Mouse (Mus musculus) heart, embryonic 14.5 days (tissue): ENCODE data around the gene Bmper. TPM values are rescaled to one million over a fixed set of nuclear protein-coding genes. Genes with fewer than 3 reads are reported as not detected.
A peak's percentile ranks its signal among the peaks of the same experiment; 100 is the strongest.

ENCODE experiments used
- ATAC-seq: fragments of 200-750 bp; cut with Nextera tagmentation; 2 replicates; pipeline ENCODE4 v1.8.0; 2017; ENCODE audit warnings: low read depth, moderate TSS enrichment; ENCODE audit not compliant: insufficient number of reproducible peaks, insufficient read depth, low FRiP score
- H3K27ac ChIP-seq, 2 experiments: fragments of 200-500 bp in 1 of 2; fragments of 300-500 bp in 1 of 2; sonication (generic) in 1 of 2; replicated peaks in 1 of 2; 2 replicates each; pipeline ENCODE4 v1.5.1; 2012 to 2014; ENCODE audit warnings: low read depth in 2 of 2, low read length in 2 of 2, control low read depth in 1 of 2, mild to moderate bottlenecking in 1 of 2, mixed read lengths in 1 of 2; ENCODE audit not compliant: control insufficient read depth in 1 of 2, insufficient read depth in 1 of 2
- H3K27me3 ChIP-seq: fragments of 300-500 bp; sonication (generic); 2 replicates; pipeline ENCODE4 v1.6.1; 2014; ENCODE audit warnings: mild to moderate bottlenecking, low read length, control low read depth; ENCODE audit not compliant: control insufficient read depth, insufficient read depth
- H3K36me3 ChIP-seq: fragments of 300-500 bp; sonication (generic); 2 replicates; pipeline ENCODE4 v1.6.1; 2014; ENCODE audit warnings: mild to moderate bottlenecking, control low read depth, low read length, mixed read lengths; ENCODE audit not compliant: control insufficient read depth, insufficient read depth
- H3K4me1 ChIP-seq, 2 experiments: fragments of 200-500 bp in 1 of 2; fragments of 300-500 bp in 1 of 2; sonication (generic) in 1 of 2; 2 replicates each; pipeline ENCODE4 v1.6.1; 2012 to 2014; ENCODE audit warnings: low read length in 2 of 2, control low read depth in 1 of 2, mixed read lengths in 1 of 2; ENCODE audit not compliant: control insufficient read depth in 2 of 2, insufficient read depth in 2 of 2
- H3K4me2 ChIP-seq: fragments of 300-500 bp; sonication (generic); 2 replicates; pipeline ENCODE4 v1.6.1; 2014; ENCODE audit warnings: mild to moderate bottlenecking, low read length
- H3K4me3 ChIP-seq, 2 experiments: fragments of 200-500 bp in 1 of 2; fragments of 300-500 bp in 1 of 2; sonication (generic) in 1 of 2; 2 replicates each; pipeline ENCODE4 v1.5.1; 2012 to 2014; ENCODE audit warnings: low read length in 2 of 2, mild to moderate bottlenecking in 2 of 2, control low read depth in 1 of 2, low read depth in 1 of 2, moderate library complexity in 1 of 2; ENCODE audit not compliant: control insufficient read depth in 1 of 2, insufficient read depth in 1 of 2
- H3K9ac ChIP-seq: fragments of 300-500 bp; sonication (generic); 2 replicates; pipeline ENCODE4 v1.6.1; 2014; ENCODE audit warnings: mild to moderate bottlenecking, low read length
- H3K9me3 ChIP-seq: fragments of 300-500 bp; sonication (generic); 2 replicates; pipeline ENCODE4 v1.6.1; 2016; ENCODE audit warnings: low read length, control low read depth; ENCODE audit not compliant: control insufficient read depth
- WGBS: fragments of 180-500 bp; shearing (Covaris S2); extraction: QIAGEN DNeasy Blood & Tissue Kit; methylation state at CpG from one replicate; pipeline ENCODE4 v1.1.7; 2014; 5-methylcytosine and 5-hydroxymethylcytosine counted together
- polyA plus RNA-seq: library from polyadenylated mRNA; unstranded; fragments of >200 nt; fragmentation: Nextera tagmentation; extraction: Ambion mirVana; gene quantifications from 2 replicates; pipeline ENCODE4 v1.2.1, GENCODE M21; 2014

Bmper gene
- polyA plus RNA-seq, 1 experiment from 2014 or later, result 7.9 TPM

DNA sequence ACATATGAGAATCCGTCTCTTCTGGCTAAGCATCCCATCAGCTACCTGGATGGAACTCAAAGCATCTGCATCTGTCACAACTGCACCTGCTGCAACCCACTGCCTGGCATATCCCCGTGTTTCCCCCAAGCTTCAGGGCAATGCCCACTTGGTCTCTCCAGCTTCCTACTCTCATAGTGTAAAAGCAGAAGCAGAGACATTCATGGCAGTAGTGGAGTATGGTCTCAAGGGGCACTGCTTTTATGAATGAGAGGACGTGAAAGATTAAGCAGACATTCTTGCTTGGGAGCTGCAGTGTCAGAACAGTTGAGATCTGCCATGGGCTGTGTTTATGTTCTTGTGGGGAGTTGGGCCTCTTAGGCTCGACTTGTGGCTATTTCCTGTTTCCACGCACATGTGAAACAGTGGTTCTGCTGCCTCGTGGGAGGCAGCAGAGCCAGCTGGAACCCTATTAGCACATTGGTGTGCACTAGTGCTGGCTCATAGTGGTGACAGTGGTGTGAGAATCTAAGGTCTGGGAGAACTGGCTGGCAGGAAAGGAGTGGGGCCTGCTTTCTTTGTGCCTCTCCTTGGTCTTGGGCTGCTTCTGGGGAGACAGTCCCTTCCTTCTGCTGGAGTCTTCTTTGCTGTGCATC lies 12.6 kb downstream of the Bmper start:
- no peak overlapping the region for H3K9ac ChIP-seq
- 49% methylated on average over 6 of the region's 6 CpGs for WGBS
- no peaks in the 10 kb centered on the region for H3K27me3 ChIP-seq
- H3K27ac ChIP-seq, result no peak overlapping the region
- H3K4me1 ChIP-seq, result peaks cover 7 to 8% of the 10 kb centered on the region in 2 experiments
- no peak overlapping the region for H3K4me3 ChIP-seq
- H3K4me2 ChIP-seq, result no peak overlapping the region
- no peaks in the 10 kb centered on the region for H3K9me3 ChIP-seq
- ATAC-seq, result no peak
- H3K36me3 ChIP-seq, result no peaks in the 10 kb centered on the region

DNA sequence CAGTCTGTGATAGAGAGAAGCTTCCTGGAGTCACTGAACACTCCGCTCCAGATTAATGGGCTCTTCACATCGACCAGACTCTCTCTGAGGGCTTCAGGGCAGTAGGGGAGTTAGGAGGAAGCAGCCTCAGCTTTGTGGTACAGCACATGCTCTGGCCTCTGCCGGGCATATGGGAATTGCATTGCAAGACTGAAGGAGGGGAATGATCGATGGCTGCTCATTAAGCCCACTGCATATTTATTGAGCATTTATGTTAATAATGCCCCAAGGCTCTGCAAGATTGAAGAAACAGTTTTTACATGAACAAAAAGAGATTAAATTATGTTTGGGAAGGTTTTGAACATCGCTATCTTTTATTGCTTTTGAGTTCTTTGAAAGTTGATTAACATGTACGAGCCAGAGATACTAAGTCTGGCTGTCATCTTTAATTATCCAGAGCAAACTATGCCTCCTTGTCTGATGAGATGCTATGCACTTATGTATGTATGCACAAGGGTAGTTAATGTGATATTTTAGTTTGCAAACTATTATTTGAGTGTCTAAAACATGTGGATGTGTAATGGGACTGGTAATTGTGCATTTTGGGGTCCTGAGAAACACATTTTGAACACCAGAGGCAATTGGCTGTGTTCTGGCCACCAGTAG lies 13.9 kb downstream of the Bmper start:
- Histone ChIP-seq H3K36me3 (no peaks in the 10 kb centered on the region), H3K4me3 (no peak overlapping the region), H3K4me2 (no peak overlapping the region), H3K9ac (no peak overlapping the region), H3K27ac (no peak overlapping the region), H3K27me3 (no peaks in the 10 kb centered on the region), H3K9me3 (no peaks in the 10 kb centered on the region), H3K4me1 (peaks cover 7 to 8% of the 10 kb centered on the region in 2 experiments)
- WGBS, result 79% methylated on average over 6 of the region's 6 CpGs
- ATAC-seq, result no peak

DNA sequence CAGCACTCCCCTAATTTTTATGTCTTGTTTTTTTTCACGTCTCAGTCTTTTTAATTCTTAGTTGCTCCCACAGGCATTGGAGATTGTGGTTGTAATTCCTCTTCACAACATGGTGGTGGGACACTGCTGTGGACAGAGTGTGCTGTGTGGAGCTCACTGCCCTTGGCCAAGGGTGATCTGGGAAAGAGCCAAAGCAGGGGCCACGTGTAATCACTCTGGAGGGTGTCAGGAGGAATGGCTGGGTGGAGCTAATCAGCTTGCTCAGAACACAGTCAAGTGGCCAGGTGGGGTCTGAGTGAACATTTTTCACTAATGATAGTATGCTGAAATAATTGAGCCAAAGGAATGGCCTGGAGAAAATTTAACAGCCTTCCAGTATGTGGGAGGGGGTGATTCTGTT lies 16.1 kb downstream of the Bmper start:
- ATAC-seq, result peak; percentile 35; the same call in 1 of the 2 replicates

DNA sequence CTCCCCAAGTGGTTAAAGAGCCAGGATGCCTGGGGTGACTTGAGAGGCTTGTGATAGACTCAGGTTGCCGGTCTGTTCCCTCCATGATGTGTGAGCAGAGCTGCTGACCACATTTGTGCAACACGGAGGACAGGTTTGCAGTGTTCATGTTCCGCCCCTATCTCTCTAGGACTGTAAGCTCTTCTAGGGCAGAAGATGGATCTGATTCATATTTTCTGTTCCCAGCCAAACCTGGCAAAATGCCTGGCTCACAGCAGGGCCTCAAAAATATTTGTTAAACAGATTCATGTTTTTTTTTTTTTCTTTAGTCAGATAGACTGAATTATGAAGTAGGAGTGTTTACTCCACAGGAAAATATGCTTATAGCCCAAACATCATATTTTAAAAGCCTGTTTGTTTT lies 20.0 kb downstream of the Bmper start:
- Histone ChIP-seq H3K9me3 (no peaks in the 10 kb centered on the region), H3K9ac (no peak overlapping the region), H3K4me2 (no peak overlapping the region), H3K27ac (no peak overlapping the region), H3K4me3 (no peak overlapping the region), H3K4me1 (peaks cover 5 to 8% of the 10 kb centered on the region in 2 experiments), H3K36me3 (no peaks in the 10 kb centered on the region), H3K27me3 (no peaks in the 10 kb centered on the region)
- no peak for ATAC-seq
- 56% methylated on average over 3 of the region's 3 CpGs for whole genome bisulfite sequencing

More for the DNA sequence above, 16.1 kb downstream of the Bmper start:
- Histone ChIP-seq H3K27ac (no peak overlapping the region), H3K4me2 (no peak overlapping the region), H3K9me3 (no peaks in the 10 kb centered on the region), H3K27me3 (no peaks in the 10 kb centered on the region), H3K4me1 (peaks cover 6 to 8% of the 10 kb centered on the region in 2 experiments), H3K9ac (no peak overlapping the region), H3K4me3 (no peak overlapping the region), H3K36me3 (no peaks in the 10 kb centered on the region)
- WGBS, result 44% methylated on average over 2 of the region's 2 CpGs

DNA sequence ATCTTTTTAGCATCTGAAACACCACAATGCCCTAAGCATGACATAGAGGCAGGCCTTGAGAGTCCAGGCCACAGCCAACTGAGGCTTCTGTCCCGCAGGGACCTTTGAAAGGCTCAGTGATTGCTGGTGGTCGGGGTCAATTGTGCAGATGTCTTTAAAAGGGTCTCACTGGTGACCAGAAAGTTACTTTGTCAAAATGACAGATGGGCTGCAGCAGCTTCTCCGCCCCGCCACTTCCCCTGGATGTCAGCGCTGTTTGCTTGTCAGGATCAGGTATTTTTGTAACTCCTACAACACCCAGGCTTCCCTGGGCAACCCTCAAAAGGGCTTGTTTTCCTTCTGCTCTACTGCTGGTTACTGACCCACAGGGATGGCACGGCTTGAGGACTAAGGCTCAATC lies 21.0 kb downstream of the Bmper start:
- H3K4me3 ChIP-seq, result no peak overlapping the region
- H3K4me1 ChIP-seq, result peaks cover 5 to 7% of the 10 kb centered on the region in 2 experiments
- no peaks in the 10 kb centered on the region for H3K36me3 ChIP-seq
- H3K27ac ChIP-seq, result no peak overlapping the region
- WGBS, result 57% methylated on average over 6 of the region's 6 CpGs
- no peak overlapping the region for H3K9ac ChIP-seq
- H3K27me3 ChIP-seq, result no peaks in the 10 kb centered on the region
- no peak for ATAC-seq
- H3K4me2 ChIP-seq, result no peak overlapping the region
- H3K9me3 ChIP-seq, result no peaks in the 10 kb centered on the region

DNA sequence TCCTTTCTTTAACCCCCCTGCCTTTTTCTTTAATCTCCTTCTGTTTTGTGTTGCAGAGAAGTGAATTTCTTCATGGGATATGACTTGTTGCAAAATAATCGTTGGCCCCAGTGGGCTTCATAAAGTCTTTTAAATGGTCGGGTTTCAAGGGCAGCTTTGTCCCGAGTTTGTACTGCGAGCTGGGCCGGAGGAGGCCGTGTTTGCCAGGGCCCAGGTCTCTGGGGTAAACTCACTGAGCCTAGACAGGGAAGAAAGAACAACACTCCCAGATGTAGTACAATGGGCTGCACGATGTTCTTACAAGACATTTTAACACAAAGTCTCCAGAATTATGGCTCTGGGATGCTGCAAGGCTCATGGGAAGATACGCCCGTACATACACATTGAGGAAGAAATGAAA lies 23.5 kb downstream of the Bmper start:
- ATAC-seq, result no peak
- no peaks in the 10 kb centered on the region for H3K9me3 ChIP-seq
- H3K27me3 ChIP-seq, result no peaks in the 10 kb centered on the region
- no peak overlapping the region for H3K4me3 ChIP-seq
- H3K9ac ChIP-seq, result no peak overlapping the region
- H3K4me2 ChIP-seq, result no peak overlapping the region
- no peaks in the 10 kb centered on the region; a peak in 1 of 4 replicates for H3K4me1 ChIP-seq
- WGBS, result 89% methylated on average over 9 of the region's 9 CpGs
- no peaks in the 10 kb centered on the region for H3K36me3 ChIP-seq
- H3K27ac ChIP-seq, result no peak overlapping the region

DNA sequence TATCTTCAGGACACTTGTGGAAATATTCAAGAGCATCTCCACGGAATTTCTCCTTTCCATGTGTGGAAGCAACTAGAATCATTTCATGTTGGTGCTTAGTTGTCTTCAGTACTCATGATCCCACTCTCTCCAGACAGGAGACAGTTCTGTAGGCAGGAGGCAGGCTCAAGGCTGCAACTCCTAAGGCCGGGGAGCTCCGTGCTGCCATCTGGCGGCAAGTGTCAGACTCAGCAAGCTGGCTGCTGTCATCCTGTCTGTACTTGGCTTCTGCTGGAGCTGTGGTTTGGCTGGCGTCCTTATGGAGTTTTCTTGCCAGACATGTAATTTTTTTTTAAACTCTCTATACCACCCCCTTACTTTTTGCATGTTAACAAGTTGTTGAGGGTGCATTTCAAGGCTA lies 27.1 kb downstream of the Bmper start:
- H3K4me2 ChIP-seq, result no peak overlapping the region
- H3K36me3 ChIP-seq, result no peaks in the 10 kb centered on the region
- no peak overlapping the region for H3K27ac ChIP-seq
- no peak overlapping the region for H3K4me3 ChIP-seq
- no peaks in the 10 kb centered on the region for H3K27me3 ChIP-seq
- no peaks in the 10 kb centered on the region for H3K9me3 ChIP-seq
- ATAC-seq, result no peak
- H3K4me1 ChIP-seq, result peaks cover 4 to 7% of the 10 kb centered on the region in 2 experiments; a peak in 3 of 4 replicates
- 12% methylated on average over 5 of the region's 5 CpGs for WGBS
- H3K9ac ChIP-seq, result no peak overlapping the region
